Mouse (Mus musculus): ENCODE measurements around the gene Uhrf2. TPM values are rescaled to one million over a fixed set of nuclear protein-coding genes. Genes with fewer than 3 reads are reported as not detected.
A peak's percentile ranks its signal among the peaks of the same experiment; 100 is the strongest.

Gene Uhrf2
- total and polyA plus RNA-seq, 2 experiments from 2014 or later = 28.1 to 79.0 TPM

GRCm38 (mm10) chr19:30097039-30097438, 66.7 kb downstream of the Uhrf2 start:
- H3K4me3 ChIP-seq (ENCODE audit: low read depth, low read length) = no peak overlapping the region
- DNase-seq = peak; percentile 51
- H3K4me1 ChIP-seq (ENCODE audit: insufficient read depth) = peaks cover 4% of the 10 kb centered on the region
- H3K27me3 ChIP-seq (ENCODE audit: insufficient read depth, low read length) = no peaks in the 10 kb centered on the region
- H3K27ac ChIP-seq (ENCODE audit: low read depth, low read length) = peak overlapping the region; percentile 76
- H3K9me3 ChIP-seq (ENCODE audit: low read length) = no peaks in the 10 kb centered on the region
- ATAC-seq = peak; percentile 63
- no peak for TF ChIP-seq CTCF (IDR thresholded peaks at IDR 0.05; ENCODE audit: low read depth)
- no peak overlapping the region for H3K9ac ChIP-seq
- no peak overlapping the region for H3K4me2 ChIP-seq (ENCODE audit: low read depth)
- peaks cover 37% of the 10 kb centered on the region for H3K36me3 ChIP-seq (ENCODE audit: insufficient read depth)
- 34% methylated on average over 4 of the region's 4 CpGs for WGBS

- no peak overlapping the region for H3K4me2 ChIP-seq (ENCODE audit: low read depth)
- peaks cover 4% of the 10 kb centered on the region for H3K4me1 ChIP-seq (ENCODE audit: insufficient read depth)
- no peaks in the 10 kb centered on the region for H3K9me3 ChIP-seq (ENCODE audit: low read length)
- no peak overlapping the region for H3K27ac ChIP-seq (ENCODE audit: low read depth, low read length)
- no peak overlapping the region for H3K9ac ChIP-seq
- 89% methylated on average over 12 of the region's 12 CpGs for WGBS
- H3K4me3 ChIP-seq (ENCODE audit: low read depth, low read length) = no peak overlapping the region
- no peak for TF ChIP-seq CTCF (IDR thresholded peaks at IDR 0.05; ENCODE audit: low read depth)
- DNase-seq = no peak
- peaks cover 17% of the 10 kb centered on the region for H3K36me3 ChIP-seq (ENCODE audit: insufficient read depth)
- no peak for ATAC-seq
- no peaks in the 10 kb centered on the region for H3K27me3 ChIP-seq (ENCODE audit: insufficient read depth, low read length)
These were observed 70.3 kb downstream of the Uhrf2 start for GRCm38 (mm10) chr19:30100571-30100970.

- Histone ChIP-seq H3K27ac (ENCODE audit: low read depth, low read length) (no peak overlapping the region), H3K36me3 (ENCODE audit: insufficient read depth) (peaks cover 4% of the 10 kb centered on the region; the same call in 1 of the 2 replicates), H3K27me3 (ENCODE audit: insufficient read depth, low read length) (no peaks in the 10 kb centered on the region), H3K4me1 (ENCODE audit: insufficient read depth) (no peaks in the 10 kb centered on the region), H3K4me3 (ENCODE audit: low read depth, low read length) (no peak overlapping the region), H3K4me2 (ENCODE audit: low read depth) (no peak overlapping the region), H3K9me3 (ENCODE audit: low read length) (no peaks in the 10 kb centered on the region), H3K9ac (no peak overlapping the region)
- TF ChIP-seq CTCF (IDR thresholded peaks at IDR 0.05; ENCODE audit: low read depth) = no peak
- WGBS = 95% methylated on average over 6 of the region's 6 CpGs
- DNase-seq (no peak), ATAC-seq (no peak)
These were observed 72.3 kb downstream of the Uhrf2 start for GRCm38 (mm10) chr19:30102620-30103019.

- Histone ChIP-seq H3K9ac (no peak overlapping the region), H3K4me2 (ENCODE audit: low read depth) (no peak overlapping the region), H3K27me3 (ENCODE audit: insufficient read depth, low read length) (no peaks in the 10 kb centered on the region), H3K36me3 (ENCODE audit: insufficient read depth) (no peaks in the 10 kb centered on the region), H3K9me3 (ENCODE audit: low read length) (no peaks in the 10 kb centered on the region), H3K27ac (ENCODE audit: low read depth, low read length) (no peak overlapping the region), H3K4me3 (ENCODE audit: low read depth, low read length) (no peak overlapping the region), H3K4me1 (ENCODE audit: insufficient read depth) (peaks cover 11% of the 10 kb centered on the region; the same call in 1 of the 2 replicates)
- no peak for TF ChIP-seq CTCF (IDR thresholded peaks at IDR 0.05; ENCODE audit: low read depth)
- WGBS = 93% methylated on average over 6 of the region's 6 CpGs
- DNase-seq = no peak
- no peak for ATAC-seq
These were observed 74.9 kb downstream of the Uhrf2 start for GRCm38 (mm10) chr19:30105045-30105842.

- no peaks in the 10 kb centered on the region for H3K27me3 ChIP-seq (ENCODE audit: insufficient read depth, low read length)
- DNase-seq (peak; percentile 44), ATAC-seq (no peak)
- H3K27ac ChIP-seq (ENCODE audit: low read depth, low read length) = no peak overlapping the region
- no peak overlapping the region for H3K9ac ChIP-seq
- no peak for TF ChIP-seq CTCF (IDR thresholded peaks at IDR 0.05; ENCODE audit: low read depth)
- whole genome bisulfite sequencing = 33% methylated on average over 10 of the region's 10 CpGs
- no peaks in the 10 kb centered on the region for H3K36me3 ChIP-seq (ENCODE audit: insufficient read depth)
- H3K4me3 ChIP-seq (ENCODE audit: low read depth, low read length) = no peak overlapping the region
- peaks cover 11% of the 10 kb centered on the region; the same call in 1 of the 2 replicates for H3K4me1 ChIP-seq (ENCODE audit: insufficient read depth)
- H3K4me2 ChIP-seq (ENCODE audit: low read depth) = no peak overlapping the region
- H3K9me3 ChIP-seq (ENCODE audit: low read length) = no peaks in the 10 kb centered on the region
These were observed 77.0 kb downstream of the Uhrf2 start for GRCm38 (mm10) chr19:30107221-30107845.

- TF ChIP-seq CTCF (IDR thresholded peaks at IDR 0.05; ENCODE audit: low read depth) = no peak
- Histone ChIP-seq H3K27me3 (ENCODE audit: insufficient read depth, low read length) (no peaks in the 10 kb centered on the region), H3K36me3 (ENCODE audit: insufficient read depth) (no peaks in the 10 kb centered on the region), H3K27ac (ENCODE audit: low read depth, low read length) (peak overlapping the region; percentile 57), H3K4me3 (ENCODE audit: low read depth, low read length) (no peak overlapping the region), H3K4me1 (ENCODE audit: insufficient read depth) (peaks cover 11% of the 10 kb centered on the region; the same call in 1 of the 2 replicates), H3K9me3 (ENCODE audit: low read length) (no peaks in the 10 kb centered on the region), H3K9ac (peak overlapping the region; percentile 18; the same call in 1 of the 2 replicates), H3K4me2 (ENCODE audit: low read depth) (no peak overlapping the region)
- ATAC-seq (0 out of 2 replicates have a peak, but pooled peaks have one; percentile 30), DNase-seq (no peak)
These were observed 78.3 kb downstream of the Uhrf2 start for GRCm38 (mm10) chr19:30108616-30109015.

GRCm38 (mm10) chr19:30109122-30109521, 78.8 kb downstream of the Uhrf2 start:
- no peaks in the 10 kb centered on the region for H3K9me3 ChIP-seq (ENCODE audit: low read length)
- H3K36me3 ChIP-seq (ENCODE audit: insufficient read depth) = no peaks in the 10 kb centered on the region
- peak; percentile 79 for DNase-seq
- H3K4me2 ChIP-seq (ENCODE audit: low read depth) = no peak overlapping the region
- TF ChIP-seq CTCF (IDR thresholded peaks at IDR 0.05; ENCODE audit: low read depth) = peak; percentile 27; the same call in 1 of the 2 replicates
- WGBS = 16% methylated on average over 6 of the region's 6 CpGs
- H3K27me3 ChIP-seq (ENCODE audit: insufficient read depth, low read length) = no peaks in the 10 kb centered on the region
- no peak overlapping the region for H3K4me3 ChIP-seq (ENCODE audit: low read depth, low read length)
- ATAC-seq = peak; percentile 86
- H3K4me1 ChIP-seq (ENCODE audit: insufficient read depth) = peaks cover 11% of the 10 kb centered on the region; the same call in 1 of the 2 replicates
- H3K9ac ChIP-seq = peak overlapping the region; percentile 18; the same call in 1 of the 2 replicates
- peak overlapping the region; percentile 64 for H3K27ac ChIP-seq (ENCODE audit: low read depth, low read length)
